Mouse (Mus musculus) left cerebral cortex, postnatal 36 days (tissue): ENCODE measurements at regions not wholly inside any gene's neighbourhood (a gene's known extent, or its start where the extent isn't known, plus 50 kb on each side); places are given as distances from the start of the nearest gene placed in this dataset.

Experiments used
- DNase-seq, 2 experiments: peaks; one replicate each; pipeline ENCODE4 v3.0.0; 2021 to 2022; ENCODE audit warnings: low spot score in 2 of 2, mixed read lengths in 1 of 2
- intact Hi-C: fragments of 180-260 bp; cut with DNase I; formaldehyde crosslinking; loops from one replicate; pipeline ENCODE4 v1.15.1; 2025

GRCm38 (mm10) chr10:87432306-87432705, 61.2 kb downstream of the Ascl1 start:
- intact Hi-C loops, result no loop called here
- DNase-seq, result no peak

DNA sequence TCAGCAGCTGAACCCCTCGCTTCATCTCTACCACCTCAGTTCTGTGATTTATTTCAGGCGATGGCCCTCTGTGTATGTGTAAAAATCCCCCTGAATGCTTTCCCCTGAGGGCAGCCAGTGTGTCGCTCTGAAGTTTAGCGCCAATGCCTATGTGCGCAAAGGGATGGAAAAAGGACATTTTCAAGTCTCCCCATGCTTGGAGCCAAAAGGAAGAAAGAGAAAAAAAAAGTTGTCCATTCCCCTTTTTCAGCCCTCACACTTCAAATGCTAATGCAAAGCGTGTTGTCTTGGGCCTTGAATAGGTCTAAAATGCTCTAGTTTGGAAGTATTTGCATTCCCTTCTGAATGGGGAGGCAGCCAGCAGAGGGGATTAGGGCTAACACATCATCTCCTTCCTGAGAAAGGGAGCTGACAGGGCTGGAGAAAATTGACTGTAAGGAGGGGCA, 73.5 kb downstream of the Ascl1 start:
- intact Hi-C loops, result no loop called here
- no peak for DNase-seq

DNA sequence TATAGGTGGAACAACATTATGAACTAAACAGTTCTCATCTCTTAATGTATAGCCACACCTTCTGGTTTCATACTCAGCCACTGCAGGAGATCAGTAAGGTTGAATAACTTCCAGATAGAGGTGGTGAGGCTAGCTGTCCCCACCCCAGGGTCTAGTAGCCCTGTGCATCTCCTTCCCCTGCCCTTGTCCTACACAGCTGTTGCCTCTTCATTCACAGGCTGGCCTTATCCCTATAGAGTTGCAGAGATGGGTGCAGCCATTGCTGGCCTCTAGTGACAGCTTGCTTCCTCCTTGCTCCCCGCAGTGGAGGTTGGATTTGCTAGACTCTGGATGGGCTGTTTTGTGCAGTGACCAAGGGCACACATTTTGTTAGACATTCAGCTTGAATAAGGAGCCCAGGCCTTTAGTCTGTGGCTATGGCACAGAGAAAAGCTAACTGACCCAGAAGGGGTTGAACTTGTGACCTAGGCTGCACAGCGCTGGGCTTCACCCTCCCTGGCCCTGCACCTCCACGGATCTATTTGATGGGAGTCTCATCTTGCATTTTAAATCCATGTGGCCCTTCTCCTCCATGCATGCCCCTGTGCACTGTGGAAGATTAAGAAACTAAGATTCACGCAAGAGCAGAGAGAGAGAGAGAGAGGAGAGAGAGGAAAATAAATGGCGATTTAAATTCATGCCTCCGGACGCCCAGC, 74.1 kb downstream of the Ascl1 start:
- intact Hi-C loops, result no loop called here
- no peak for DNase-seq

DNA sequence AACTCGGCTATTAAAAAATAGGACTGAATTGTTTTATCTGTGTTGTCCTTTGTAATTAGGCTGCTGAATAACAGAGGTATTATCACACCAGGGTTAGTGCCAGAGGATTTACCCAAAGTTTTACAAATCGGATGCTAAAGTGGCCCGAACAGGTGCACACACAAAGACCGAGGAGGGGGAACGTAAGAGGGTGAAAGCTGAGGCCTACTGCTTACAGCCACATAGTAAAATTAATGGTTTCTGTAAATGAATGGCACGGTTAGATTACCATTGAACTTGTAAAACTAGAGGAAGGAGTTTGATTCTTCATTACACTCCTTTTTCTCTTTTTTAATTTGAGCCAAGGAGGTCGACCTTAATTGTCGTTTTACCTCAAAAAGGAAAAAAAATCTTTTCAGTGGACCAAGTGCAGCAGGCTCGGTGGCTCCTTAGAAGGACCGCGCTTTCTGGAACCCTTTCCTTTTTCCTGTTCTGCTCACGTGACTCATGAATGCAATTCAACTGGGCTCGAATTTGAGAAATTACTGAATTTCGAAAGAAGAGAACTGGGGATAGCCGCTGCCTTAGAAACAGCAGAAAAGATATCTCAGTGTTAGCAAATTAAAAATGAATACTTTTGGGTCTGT, 99.1 kb downstream of the Ascl1 start:
- intact Hi-C loops, result no loop called here
- DNase-seq, result no peak

DNA sequence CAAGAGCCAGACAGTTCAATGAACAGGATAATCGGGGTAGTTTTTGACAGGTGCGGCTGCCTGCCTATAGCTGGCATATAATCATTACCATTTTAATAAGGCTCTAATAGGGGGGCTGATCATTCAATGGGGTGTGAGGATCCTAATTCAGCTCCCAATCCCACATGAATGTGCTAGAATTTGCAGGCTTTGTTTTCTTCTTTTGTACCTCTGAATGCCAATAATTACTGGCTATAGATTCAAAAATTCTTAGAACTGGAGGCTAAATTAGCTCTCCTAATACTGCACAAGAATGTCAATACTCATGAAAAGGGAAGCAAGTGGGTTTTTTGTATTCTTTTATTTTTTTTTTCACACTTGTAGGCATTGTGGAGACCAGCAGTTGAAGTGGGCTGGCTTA, 104.3 kb downstream of the Ascl1 start:
- DNase-seq, result no peak
- intact Hi-C loops, result no loop called here

DNA sequence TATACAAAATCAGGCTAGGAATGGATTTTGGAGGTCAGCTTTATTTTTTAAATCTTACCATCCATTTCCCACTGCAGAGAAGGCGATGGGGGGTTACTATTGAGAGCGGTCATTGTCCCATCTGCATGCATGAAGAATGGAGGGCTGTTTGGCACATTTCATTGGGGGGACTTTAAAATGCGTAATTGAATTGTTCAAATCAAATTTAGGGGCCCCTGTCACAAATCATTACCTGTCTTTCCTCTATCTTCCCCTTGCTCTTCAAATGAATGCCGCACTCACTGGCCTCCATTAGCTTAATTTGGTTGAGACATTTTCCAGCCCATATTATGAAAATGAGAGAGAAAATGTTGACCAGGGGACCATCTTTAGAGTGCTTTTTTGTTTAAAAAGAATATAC, 108.2 kb downstream of the Ascl1 start:
- no peak for DNase-seq
- intact Hi-C loops, result no loop called here

GRCm38 (mm10) chr10:87384606-87385206, 108.8 kb downstream of the Ascl1 start:
- intact Hi-C loops, result no loop called here
- no peak for DNase-seq

GRCm38 (mm10) chr10:87351400-87352172, 141.9 kb downstream of the Ascl1 start:
- intact Hi-C loops, result no loop called here
- DNase-seq, result no peak

DNA sequence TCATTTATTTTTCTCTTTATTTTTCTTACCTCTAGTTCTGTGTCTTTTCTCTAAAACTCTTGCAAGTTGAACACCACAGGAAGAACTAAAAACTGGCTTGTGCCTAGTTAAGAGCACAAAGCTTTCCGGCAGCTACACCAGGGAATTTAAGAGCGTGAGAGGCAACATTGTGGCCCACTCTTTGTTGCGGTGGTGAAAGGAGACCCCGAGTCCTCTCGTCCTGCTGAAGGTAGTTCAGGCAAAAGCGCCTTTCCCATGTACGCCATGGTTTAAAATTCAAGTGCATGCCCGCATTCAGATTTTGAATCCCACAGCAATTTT, 142.4 kb downstream of the Ascl1 start:
- intact Hi-C loops, result no loop called here
- no peak for DNase-seq

DNA sequence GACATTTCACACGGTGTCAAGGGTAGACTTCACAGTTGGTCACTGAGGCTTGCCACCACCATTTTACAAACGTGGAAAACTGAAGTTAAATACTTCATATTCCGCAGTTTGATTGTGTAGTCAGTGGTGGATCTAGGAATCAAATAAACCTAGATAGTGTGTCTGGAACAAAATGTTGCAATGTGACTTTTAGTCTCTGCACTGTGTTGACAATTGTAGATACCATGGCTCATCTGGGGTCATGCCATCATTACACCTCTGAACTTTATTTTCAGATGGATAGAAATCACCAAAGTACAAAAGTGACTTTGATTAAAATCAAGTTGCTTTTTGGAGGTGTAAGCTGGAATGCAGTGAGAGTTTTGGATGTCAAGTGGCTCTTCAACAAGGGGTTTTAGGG, 158.3 kb downstream of the Ascl1 start:
- intact Hi-C loops, result loop anchor here (10.0 kb wide), 1 partner anchor 150 kb away; no protein-coding TSS in a partner anchor
- DNase-seq, result no peak

GRCm38 (mm10) chr10:87333311-87333710, 160.1 kb downstream of the Ascl1 start:
- DNase-seq, result no peak
- intact Hi-C loops, result loop anchor here (10.0 kb wide), 1 partner anchor 151 kb away; no protein-coding TSS in a partner anchor

DNA sequence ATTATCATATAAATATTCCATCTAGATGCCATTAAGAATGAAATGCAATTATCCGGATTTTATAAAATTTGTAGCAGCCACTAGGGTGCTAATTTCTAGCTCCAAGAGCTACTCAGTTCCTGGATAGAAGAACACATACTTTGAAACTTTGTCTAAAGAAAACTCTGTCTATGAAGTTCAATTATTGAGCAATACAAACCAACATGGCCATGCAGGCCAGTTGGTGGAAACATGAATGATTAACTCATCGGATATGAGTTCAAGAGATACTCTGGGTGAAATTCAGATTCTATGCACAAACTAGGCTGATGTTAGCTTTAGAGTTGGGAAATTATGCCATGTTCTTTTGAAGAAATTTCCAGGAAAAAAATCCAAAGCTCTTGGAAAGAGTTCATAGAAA, 164.0 kb downstream of the Ascl1 start:
- intact Hi-C loops, result no loop called here
- no peak for DNase-seq

DNA sequence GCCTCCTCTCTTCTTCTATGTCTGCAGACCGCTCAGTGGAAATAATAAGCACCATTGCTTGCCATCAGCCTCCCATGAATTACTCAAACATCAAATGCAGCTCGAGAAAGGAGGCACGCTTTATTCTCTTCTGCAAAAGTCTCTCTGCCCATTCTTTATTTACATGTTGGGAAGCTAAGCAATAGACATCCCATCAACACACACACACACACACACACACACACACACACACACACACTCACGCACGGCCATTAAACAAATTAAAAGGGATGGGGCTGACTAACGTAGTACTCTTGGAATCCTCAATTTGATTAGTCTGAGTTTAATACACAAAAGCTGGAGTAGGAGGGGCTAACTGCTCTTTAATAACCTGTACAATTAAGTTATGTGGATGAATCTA, 167.7 kb downstream of the Ascl1 start:
- no peak for DNase-seq
- intact Hi-C loops, result no loop called here

DNA sequence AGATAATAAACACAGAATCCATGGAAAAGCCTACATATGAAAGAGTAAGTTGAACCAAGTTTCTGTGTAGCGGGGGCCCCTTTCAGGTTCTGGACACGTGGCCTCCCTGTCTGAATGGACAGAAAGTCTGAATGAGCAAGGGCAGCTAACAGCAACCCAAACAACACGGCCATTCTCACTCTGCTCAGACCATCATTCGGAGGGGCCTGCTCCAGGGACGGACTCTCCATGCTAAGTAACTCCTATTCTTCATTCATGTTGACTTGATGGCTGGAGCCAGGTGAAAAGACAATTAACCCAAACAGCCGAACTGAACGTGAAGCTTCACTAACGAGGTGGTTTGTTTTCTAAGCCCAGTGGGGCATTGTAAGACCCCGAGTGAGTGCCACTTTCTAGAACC, 168.3 kb downstream of the Ascl1 start:
- intact Hi-C loops, result no loop called here

GRCm38 (mm10) chr10:87309601-87310062, 183.8 kb downstream of the Ascl1 start:
- intact Hi-C loops, result no loop called here
- DNase-seq, result no peak

More for the DNA sequence above, 168.3 kb downstream of the Ascl1 start:
- no peak for DNase-seq

DNA sequence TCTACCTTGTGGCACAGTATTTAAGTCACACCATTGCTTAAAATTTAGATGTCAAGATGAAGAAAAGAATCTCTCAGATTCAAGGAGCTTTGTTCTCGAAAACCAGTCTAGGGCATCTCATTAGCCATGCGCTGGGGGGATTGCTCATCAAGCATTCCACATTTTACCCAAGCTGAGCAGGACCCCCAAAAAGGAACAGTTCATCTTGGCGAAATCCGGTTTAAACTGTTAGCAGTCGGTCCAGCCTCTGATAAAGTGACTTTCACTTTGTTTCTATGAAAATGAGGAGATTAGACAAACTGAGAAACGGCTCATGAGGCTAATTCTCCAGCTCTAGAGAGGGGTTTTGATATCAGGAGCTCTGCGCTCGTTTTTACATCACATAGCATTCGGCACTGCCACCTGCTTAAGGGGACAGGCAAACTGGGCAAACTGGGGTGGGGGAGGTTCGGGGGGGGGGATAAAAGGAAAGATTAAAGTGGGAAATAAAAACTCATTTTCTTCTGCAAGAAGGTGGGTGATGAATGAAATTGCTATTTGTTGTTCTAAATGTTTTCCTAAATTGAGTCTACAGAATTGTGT, 184.6 kb downstream of the Ascl1 start:
- intact Hi-C loops, result no loop called here
- no peak for DNase-seq

GRCm38 (mm10) chr10:87297166-87297565, 196.3 kb downstream of the Ascl1 start:
- intact Hi-C loops, result no loop called here
- DNase-seq, result no peak

GRCm38 (mm10) chr10:87293317-87293716, 200.1 kb downstream of the Ascl1 start:
- DNase-seq, result no peak
- intact Hi-C loops, result no loop called here

DNA sequence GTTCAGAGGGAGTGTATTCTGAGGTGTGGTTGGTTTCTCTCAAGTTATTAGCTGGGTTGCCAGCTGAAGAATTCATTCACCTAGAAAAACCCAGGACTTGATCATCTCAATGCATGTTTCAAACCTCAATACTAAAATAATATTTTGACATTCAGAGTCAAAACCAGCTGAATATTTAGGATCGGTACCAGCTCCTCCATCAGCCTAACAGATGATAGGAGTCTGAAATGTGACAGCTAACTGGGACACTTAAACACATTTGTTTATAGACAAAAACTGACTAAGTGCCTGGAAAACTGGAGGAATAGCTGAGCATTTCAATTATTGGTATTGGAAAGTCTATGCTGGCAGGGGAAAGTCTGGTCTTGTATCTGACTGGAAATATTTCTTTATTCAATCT, 206.6 kb downstream of the Ascl1 start:
- intact Hi-C loops, result no loop called here

DNA sequence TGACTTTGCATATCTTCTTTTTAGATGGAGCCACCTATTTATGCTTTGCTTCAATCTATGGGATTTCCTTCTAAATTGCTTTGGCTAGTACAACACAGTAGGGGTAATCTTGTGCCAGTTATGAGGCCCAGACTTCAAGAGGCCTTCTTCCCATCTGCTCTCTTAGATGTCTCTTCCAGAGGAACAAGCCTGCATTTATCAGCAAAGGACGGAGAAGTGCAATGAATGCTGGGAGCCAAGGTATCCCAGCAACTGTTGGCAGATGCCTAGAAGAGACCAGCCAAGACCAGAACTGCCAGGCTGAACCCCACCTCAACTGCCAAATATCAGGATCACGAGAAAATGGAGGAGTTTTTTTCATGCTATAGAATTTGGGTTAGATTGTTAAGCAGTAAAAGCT, 209.2 kb downstream of the Ascl1 start:
- DNase-seq, result no peak
- intact Hi-C loops, result no loop called here

More for the DNA sequence above, 206.6 kb downstream of the Ascl1 start:
- no peak for DNase-seq
